Mouse (Mus musculus) left cerebral cortex, adult 11 months (tissue): ENCODE measurements at regions not wholly inside any gene's neighbourhood (a gene's known extent, or its start where the extent isn't known, plus 50 kb on each side); places are given as distances from the start of the nearest gene placed in this dataset.

Experiments
- DNase-seq: peaks from one replicate; pipeline ENCODE4 v3.0.0; 2022; ENCODE audit warnings: low spot score

DNA sequence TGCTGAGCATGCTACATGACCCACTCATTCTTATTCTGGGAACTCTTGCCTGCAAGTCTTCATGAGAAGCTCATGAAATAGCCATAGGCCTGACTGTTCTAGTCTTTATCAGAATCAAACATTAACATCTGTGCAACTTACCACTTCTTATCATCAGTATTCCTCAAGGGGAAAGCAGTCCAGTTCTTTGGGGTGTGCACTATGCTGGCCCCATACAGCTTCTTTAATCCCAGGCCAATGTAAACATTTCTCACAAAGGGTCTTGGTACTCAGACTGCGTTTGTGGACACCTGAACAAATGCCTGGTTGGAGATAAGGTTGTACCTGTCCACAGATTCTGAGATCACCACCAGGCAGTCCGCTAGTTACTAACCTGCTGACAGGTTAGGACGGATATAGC is 51.3 kb downstream of the 3110018I06Rik start:
- DNase-seq: no peak

GRCm38 (mm10) chr12:107541196-107541595 is 52.8 kb downstream of the 3110018I06Rik start:
- DNase-seq: no peak

DNA sequence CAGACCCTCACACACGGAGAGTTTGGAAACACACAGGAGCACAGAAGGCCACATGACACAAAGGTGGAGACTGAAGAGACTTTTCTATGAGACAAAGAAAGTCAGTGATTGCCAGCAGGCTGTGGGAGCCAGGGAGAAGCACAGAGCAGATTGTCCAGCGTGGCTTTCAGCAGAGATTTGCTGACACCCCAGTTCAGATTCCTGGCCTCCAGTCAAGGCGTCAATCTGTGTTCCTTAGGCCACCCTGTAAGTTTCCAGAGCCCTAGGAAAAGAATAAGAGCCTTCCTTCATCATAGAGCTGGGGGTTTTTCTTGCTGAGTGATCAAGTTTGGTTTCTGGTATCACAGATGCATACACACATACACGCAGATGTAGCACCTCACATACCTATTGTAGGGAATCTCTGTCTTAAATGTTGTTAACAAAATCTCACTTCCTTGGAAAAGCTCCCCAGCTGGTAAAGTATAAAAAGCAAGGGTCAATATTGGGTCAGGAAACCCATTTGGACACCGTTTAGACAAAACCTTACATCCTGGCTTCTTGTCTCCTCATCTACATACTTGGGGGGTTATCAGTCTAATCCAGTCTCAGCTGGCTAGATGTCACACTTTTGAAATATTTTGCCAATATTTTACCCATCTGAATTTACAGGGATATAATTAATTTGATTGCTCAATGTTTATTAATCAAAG is 58.9 kb downstream of the 3110018I06Rik start:
- no peak for DNase-seq

DNA sequence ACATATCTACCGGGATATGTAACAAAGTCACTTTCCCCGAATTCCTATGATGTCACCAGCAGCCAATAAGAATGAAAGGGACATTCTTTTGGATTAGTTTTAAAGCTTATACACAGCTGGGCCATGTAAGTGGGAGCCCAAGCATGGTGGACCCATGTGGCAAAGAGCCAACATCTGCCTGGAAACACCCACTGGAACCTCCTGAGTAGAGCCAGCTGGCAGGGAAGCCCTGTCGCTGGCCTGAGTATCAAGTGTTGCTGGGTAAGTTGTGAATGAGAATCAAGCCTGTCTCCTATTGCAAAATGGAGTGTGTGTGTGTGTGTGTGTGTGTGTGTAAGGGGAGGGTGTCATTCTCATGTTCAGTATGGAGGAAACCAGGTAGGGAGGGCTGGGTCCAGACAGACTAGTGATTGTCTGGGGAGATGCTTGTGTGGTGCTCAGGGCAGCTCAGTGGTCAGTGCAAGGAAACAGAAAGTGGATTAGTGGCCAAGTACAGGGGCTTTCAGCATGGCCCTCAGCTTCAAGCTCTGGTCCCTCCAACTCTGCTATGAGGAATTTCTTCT is 59.5 kb downstream of the 3110018I06Rik start:
- no peak for DNase-seq

- DNase-seq: no peak
Measured at GRCm38 (mm10) chr12:107549452-107550296, 61.2 kb downstream of the 3110018I06Rik start.

DNA sequence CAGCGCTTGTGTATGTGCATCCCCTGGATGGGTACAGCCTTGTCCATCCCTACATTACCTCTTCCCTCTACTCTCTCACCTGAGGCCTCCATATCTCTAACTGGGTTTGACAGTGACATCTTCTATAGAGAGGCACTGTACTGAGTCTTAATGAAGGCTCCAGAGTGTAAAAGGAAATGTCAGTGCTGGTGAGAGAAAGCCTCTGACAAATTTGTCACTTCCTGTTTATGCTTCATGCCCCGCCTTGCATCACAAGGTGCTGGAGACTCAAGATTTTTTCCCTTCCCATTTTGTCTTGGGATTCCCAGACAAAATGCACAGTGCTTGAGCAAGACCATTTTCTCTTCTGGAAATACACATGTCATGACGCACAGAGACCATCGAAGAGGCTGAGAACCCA is 70.8 kb downstream of the 3110018I06Rik start:
- no peak for DNase-seq

DNA sequence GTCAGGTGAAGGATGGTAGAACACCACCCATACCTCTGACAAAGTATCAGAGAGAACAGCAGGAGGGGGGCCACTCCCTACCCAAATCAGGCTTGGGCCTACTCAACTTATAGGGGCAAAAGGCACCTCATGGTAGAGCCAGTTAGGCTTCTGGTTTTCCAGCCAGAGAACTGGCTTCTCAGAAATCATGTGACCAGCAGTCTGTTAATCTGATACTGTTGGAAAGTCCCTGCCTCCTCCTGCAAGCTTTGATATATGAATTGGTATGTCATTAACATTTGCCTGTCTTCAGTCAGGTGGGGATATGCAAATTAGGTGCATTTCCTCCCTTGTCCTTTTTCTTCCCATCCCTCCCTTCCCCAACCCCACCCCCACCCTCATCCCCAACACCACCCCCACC is 71.7 kb downstream of the 3110018I06Rik start:
- no peak for DNase-seq

DNA sequence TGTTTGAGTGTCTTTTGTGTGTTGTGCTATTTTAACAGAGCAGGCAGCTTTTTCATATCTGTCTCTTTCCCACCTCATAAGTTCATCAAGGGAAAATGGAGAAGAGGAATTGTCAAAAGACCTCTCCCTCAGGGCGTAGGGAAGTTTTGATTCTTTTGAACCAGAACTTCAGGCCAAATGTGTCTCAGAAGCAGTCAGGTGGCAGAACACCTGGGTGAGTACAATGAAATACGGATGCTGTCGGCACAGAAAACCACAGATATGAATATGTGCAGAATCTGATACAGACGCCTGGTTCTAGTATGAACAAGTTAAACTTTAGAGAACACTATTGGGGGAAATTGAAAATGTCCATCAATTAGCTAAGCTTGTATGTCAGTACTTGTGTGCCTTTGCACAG is 84.2 kb downstream of the 3110018I06Rik start:
- no peak for DNase-seq

DNA sequence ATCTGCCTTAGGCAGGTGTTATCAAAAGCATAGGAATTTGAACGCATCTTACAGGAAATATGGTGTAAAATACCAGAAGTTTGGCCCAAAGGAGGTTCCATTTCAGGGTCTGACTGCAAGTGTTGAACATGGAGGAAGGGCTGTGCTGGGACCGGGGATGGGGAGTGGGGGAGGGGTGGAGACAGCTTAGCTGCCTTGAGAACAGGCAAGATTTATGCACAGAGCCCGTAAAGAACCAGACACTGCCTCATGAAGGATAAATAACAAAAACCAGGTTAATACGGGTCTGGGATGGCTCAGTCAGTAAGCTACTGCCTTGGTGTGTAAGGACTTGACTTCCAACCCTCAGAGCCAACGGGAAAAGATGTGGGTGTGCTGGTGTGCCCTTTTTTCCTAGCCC is 91.1 kb downstream of the 3110018I06Rik start:
- no peak for DNase-seq

GRCm38 (mm10) chr12:107583151-107583720 is 94.8 kb downstream of the 3110018I06Rik start:
- DNase-seq: no peak

GRCm38 (mm10) chr12:107585696-107586225 is 97.3 kb downstream of the 3110018I06Rik start:
- DNase-seq: no peak

- no peak for DNase-seq
Measured at GRCm38 (mm10) chr12:107596236-107596635, 107.8 kb downstream of the 3110018I06Rik start.

- DNase-seq: no peak
Measured at GRCm38 (mm10) chr12:107600576-107600975, 112.1 kb downstream of the 3110018I06Rik start.

- no peak for DNase-seq
Measured at GRCm38 (mm10) chr12:107608966-107609365, 120.5 kb downstream of the 3110018I06Rik start.

- no peak for DNase-seq
Measured at GRCm38 (mm10) chr12:107609986-107610385, 121.6 kb downstream of the 3110018I06Rik start.

DNA sequence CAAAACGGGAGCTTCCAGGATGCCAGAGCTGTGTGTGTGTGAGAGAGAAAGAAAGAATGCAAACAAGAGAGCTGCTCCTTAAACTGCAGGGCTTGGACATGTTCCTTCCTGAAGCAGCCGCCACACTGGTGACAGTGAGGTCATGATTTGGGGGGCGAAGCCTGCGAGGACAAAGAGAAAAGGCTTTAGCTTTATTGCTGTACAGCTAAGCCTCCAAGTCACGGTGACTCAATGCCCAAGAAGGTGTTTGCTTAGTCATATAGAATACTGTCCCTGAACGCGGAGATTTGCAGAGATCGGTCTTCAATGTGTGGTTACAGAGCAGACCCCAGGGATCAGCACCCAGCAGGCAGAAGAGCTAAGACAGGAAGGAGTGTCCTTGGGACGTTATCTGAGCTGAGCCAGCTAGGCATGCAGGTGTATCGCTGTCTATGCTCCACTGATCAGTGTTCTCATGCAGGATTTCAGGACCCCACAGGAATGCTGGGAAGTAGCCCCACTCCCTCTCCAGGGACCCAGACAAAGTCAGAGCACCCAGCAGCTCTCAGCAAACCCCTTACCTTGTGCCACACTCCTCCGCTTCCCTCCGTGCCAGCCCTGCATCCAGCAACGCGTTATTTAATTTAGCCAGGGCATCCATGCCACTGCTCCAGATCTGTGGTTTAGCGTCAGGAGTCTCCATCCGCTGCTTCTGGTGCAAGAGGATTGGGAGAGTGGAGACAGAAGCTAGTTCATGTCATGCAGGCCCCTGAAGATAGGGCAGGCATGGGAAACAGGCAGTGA is 129.0 kb downstream of the 3110018I06Rik start:
- DNase-seq: no peak

GRCm38 (mm10) chr12:107624446-107624845 is 136.0 kb downstream of the 3110018I06Rik start:
- DNase-seq: no peak

DNA sequence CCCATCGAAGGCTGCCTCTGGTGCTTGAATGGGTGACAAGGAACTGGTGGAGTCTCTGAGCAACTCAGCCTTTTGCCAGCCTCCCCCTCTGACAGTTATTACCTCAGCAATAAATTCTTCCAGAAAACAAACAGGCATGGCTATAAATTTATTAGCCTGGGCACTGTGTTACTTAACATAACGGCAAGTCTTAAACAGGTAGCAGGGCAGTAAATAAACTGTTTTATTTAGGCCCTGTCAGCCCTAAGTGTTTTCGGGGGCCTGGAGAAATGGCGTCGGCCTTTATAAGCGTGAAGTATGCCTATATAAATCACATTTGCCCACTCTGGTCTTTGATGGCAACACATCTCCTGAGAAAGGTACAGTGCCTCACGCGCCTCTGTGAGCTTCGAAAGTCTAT is 159.6 kb downstream of the 3110018I06Rik start:
- no peak for DNase-seq

DNA sequence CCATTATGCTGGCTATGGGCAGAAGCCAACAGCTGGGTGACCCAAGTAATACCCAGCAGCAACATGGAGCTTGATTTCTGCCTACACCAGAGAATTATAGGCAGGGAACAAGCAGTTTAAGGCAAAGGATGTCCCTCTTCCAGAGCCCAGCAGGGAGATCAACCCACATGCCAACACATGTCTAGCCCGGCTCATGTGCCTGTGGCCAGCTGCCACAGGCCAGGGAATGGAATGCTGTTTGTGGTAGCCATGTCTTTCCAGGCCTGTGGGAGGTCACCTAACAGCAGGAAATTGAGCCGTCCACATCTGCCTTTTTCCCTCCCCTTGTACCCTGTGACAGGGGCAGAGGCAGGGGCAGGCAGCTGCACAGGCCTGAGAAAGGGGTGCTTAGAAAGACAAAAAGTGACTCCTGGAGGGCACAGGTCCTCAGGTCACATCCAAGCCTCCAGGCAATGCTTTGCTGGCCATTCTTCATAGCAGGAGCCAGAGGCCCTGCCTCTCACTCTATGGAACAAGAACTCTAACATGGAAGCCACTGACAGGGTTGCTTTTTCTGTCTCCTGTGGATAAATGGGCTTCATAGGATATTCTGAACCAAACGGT is 163.8 kb downstream of the 3110018I06Rik start:
- DNase-seq: no peak

DNA sequence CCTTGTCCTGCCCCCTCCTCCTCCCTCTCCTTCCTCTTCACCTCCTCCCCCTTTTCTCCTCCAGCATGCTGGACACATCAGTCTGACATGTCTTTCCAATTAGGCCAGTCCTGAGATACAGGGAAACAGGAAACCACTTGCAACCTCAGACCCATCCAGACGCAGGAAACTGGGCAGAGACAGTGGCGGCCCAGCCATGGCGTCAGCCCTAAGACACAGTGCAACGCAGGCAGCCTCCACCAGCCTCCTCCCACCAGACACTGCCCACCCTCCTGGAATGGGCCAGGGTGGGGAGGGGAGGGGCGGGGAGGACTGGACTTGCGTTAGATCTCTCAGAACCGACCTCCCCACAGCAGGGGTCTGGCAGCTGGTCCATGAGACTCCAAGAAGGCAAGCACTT is 164.7 kb downstream of the 3110018I06Rik start:
- DNase-seq: no peak

GRCm38 (mm10) chr12:107656846-107657245 is 168.4 kb downstream of the 3110018I06Rik start:
- no peak for DNase-seq
